Mouse (Mus musculus): ENCODE measurements around the gene Slit3.

The Slit3 gene

DNA sequence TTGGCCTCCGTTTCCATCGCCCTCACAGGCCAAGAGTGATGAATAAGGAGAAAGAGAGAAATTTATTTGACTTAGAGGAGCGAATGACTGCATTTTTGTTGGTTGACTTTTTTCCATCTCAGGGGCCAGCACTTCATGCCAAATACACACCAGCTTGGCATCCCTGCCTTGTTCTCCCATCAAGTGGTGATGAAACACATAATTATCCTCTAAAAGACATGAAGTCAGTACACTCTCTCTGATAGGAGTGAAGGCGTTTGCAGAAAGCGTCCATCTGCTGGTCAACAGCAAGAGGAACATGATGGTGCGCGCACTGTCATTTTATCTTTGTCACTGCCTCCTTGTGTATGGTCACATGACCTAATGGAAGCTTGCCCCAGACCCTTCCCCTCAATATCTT, 75.8 kb downstream of the Slit3 start:
- DNase-seq (ENCODE audit: low read depth, low spot score): peak; percentile 65

DNA sequence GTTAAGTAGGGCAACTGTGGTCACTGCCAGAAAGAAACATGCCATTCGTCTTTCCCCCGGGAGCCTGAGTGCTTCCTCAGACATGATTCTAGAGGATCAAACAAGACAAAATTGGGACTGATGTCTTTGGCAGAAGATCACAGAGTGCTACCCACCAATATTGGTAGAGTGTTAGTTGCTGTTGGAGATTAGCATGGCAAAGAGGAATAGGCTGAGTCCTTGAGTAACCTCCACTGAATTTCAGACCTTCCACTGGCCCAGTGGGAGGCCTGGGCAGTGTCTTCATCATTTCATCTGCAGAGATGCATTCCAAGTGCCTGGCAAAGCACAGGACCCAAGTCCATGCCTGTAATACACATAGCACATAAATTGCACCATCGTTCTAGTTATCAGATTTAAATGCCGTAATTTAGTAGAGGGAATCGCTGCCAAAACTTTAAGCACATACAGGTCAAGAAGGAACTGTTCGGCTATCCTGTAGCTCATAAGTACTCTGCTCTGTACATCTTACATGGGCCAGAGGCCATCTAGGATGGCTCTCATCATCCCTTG, 77.6 kb downstream of the Slit3 start:
- no peak for DNase-seq (ENCODE audit: low read depth, low spot score)

GRCm38 (mm10) chr11:35202332-35202731, 81.3 kb downstream of the Slit3 start:
- DNase-seq (ENCODE audit: low read depth, low spot score): no peak

DNA sequence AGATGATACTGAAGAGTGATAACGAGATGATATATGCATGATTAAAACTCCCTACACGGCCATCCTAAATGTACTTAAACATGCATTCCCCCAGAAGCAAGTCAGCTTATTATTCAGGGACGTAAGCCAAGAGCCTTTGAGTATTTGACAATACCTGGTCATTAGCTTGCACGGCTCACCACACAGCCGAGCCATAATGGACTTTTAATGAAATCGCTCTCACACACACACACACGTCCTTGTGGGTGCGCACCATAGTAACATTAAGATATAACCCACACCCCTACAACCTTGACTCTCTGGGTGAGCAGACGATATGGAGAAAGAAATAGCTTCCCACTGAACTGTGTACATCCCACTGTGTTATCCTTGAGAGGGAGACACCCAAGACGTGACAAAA, 82.6 kb downstream of the Slit3 start:
- no peak for DNase-seq (ENCODE audit: low read depth, low spot score)

GRCm38 (mm10) chr11:35204084-35204483, 83.1 kb downstream of the Slit3 start:
- DNase-seq (ENCODE audit: low read depth, low spot score): no peak

DNA sequence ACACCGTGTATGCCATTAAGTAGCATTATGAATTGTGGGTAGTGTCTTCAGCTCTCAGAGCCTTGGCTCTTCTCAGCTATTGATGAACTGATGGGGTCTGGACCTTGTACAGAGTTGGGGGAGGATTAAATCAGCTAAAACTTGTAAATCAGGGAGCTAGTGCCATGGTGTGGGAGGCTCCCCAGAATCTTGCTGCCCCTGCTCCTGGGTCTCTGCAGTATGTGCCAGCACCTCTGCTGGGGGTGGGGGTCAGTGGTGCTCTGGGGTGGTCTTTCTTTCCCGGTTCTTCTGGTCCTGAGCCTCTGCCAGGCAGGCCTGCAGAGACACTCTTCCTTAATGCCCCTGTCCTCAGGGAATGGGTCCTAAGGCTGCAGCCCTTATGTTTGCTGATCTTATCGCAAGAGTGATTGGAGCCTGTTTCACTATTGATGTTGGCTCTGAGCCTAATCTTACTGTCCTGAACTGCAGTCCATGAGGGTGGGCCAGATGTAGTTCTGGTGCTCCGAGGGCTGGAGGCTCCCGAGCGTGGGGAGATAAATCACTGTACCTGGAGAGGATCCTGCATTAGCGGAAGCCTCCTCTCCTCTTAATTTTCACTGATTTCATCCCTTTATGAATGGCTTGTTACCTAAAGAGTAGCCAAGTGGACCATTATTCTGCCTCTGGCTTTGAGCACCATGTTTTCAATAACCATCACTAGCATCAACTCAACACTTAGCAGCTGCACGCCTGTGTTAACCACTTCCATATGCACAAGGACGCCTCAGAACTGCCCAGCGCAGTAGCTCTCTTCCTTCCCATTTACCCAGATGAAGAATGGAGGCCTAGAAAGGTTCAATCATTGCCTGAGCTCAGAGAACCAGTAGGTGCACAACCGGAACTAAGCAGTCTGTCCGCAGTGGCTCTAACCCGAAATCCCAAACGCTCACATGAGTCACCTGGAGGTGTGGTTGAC, 90.0 kb downstream of the Slit3 start:
- no peak for DNase-seq (ENCODE audit: low read depth, low spot score)

GRCm38 (mm10) chr11:35224025-35224424, 103.0 kb downstream of the Slit3 start:
- DNase-seq (ENCODE audit: low read depth, low spot score): no peak

DNA sequence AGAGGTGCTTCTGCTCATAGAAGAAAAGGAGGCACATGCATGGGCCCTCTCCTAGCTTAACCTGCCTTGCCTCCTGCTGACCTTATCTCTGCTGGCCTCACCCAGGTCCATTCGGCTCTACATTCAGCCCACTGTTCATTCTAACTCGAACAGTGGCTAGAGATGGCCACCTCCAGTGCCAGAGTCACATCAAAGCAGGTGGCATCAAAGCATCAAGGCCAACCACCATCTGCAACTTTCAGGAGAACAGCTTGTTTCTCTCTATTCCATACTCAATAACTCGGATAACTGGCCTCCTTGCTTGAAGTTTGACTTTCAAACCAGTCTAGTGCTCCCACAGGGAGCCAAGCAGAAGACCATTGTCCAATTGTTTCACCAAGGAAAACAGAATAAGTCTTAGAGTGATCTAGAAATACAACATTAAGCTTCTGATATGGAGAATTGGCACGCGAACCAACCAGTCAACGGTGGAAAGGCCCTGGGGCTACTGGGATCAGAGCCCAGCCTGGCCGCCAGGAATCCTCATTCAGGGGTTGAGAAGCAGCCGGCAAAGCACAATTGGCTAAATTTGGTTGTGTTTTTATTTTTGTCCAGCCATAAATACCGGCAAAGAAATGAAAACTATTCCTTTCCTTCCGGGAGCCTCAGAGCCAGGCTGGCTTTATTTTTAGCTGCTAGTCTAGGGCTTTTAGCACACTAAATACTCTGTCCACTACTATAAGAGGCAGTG, 110.5 kb downstream of the Slit3 start:
- peak; percentile 62 for DNase-seq (ENCODE audit: low read depth, low spot score)

GRCm38 (mm10) chr11:35232321-35232720, 111.3 kb downstream of the Slit3 start:
- peak; percentile 87 for DNase-seq (ENCODE audit: low read depth, low spot score)

- no peak for DNase-seq (ENCODE audit: low read depth, low spot score)
These were observed 120.4 kb downstream of the Slit3 start for GRCm38 (mm10) chr11:35241379-35241778.

- DNase-seq (ENCODE audit: low read depth, low spot score): no peak
These were observed 122.6 kb downstream of the Slit3 start for GRCm38 (mm10) chr11:35243597-35243996.

DNA sequence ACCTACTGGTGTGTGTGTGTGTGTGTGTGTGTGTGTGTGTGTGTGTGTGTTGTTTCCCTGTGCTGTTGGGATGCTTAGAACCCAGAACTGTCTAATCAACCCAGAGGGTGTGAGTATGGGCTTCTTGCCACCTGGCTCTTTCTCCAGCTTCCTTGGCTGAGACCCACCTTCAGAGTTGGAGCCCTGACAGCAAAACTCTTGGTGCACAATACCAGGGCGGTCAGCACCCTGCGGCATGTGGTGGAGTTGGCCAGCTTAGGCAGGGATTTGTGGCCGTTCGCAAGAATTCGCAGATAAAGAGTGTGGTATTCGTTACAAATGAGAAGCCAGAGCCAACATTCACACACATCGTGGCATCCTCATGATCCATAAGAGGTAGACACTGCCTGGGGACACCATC, 123.5 kb downstream of the Slit3 start:
- no peak for DNase-seq (ENCODE audit: low read depth, low spot score)

DNA sequence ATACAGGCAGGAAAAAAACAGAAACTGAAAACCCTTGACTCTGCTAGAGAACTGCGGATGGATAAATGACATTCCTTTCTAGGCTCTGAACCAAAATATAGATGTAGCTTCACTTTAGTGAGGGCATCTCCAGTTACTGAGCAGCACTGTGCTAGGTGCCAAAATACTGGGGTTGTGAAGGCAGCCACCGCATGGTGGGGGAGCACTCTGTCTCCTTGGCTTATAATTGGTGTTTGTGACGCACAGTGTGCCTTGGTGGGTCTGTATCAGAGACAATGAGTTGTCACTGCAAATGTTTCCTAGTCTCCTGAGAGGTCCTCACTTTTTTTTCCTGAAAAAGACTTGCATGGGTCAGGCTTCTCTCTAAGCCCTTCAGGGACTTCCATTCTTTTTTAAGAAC, 125.6 kb downstream of the Slit3 start:
- no peak for DNase-seq (ENCODE audit: low read depth, low spot score)

GRCm38 (mm10) chr11:35248088-35248487, 127.1 kb downstream of the Slit3 start:
- peak; percentile 39 for DNase-seq (ENCODE audit: low read depth, low spot score)

- no peak for DNase-seq (ENCODE audit: low read depth, low spot score)
These were observed 129.9 kb downstream of the Slit3 start for GRCm38 (mm10) chr11:35250871-35251418.

- peak; percentile 78 for DNase-seq (ENCODE audit: low read depth, low spot score)
These were observed 130.9 kb downstream of the Slit3 start for GRCm38 (mm10) chr11:35251910-35252309.

DNA sequence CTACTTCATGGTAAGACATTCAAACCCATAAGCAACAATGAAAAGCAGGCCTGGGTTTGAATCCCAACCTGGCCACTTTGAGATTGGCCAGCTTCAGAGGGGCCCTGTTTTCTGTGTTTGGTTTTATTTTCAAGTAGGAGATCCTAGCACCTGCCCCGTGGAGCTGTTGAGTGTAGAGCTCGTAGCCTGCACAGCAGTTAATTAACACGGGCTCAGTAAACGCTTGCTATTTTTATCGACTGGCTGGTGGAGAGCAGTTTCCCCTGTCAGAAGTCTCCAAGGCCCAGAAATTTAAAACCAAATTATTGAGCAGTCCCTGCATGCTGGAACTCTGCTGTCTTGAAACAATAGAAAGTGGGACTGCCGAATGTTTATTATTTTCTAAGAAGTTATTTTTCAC, 136.3 kb downstream of the Slit3 start:
- DNase-seq (ENCODE audit: low read depth, low spot score): no peak

DNA sequence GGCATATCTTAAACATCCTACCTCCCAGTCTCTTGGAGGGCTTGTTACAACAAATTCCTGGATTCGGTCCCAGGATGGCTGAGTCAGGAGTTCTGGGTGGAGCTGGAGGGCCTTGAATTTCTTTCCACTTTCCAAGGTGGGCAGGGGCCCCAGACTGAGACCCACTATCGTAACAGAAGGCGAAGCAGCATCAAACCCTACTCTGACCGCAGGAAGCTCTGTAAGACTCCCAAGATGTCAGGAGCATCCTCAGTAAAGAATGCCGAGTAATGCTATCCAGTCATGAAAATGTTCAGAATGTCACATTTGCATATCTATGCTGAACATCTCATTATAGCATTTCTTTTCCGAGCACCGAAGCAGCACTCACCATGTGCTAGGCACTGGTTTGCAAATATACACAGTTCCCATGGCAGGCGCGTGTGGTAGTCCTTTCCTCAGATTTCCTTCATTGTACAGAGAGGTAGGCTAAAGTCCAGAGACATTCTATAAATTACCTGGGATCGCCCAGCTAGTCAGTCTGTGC, 140.6 kb downstream of the Slit3 start:
- DNase-seq (ENCODE audit: low read depth, low spot score): no peak

GRCm38 (mm10) chr11:35262289-35262941, 141.4 kb downstream of the Slit3 start:
- no peak for DNase-seq (ENCODE audit: low read depth, low spot score)

DNA sequence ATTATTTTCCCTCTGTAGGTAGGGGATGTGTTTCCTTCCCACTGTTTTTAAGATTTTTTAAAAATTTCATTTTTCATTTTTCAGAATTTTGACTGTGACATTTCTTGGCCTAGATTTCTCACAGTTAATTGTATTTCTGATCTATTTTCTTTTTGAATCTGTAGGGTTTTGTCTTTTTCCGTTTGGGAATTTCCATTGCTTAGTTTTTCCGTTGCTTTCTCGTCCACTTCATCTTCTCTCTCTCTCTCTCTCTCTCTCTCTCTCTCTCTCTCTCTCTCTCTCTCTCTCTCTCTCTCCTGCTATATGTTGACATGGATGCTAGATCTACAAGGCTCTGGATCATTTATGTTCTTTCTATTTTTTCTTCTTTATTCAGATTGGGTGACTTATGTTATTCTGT, 143.7 kb downstream of the Slit3 start:
- DNase-seq (ENCODE audit: low read depth, low spot score): no peak

DNA sequence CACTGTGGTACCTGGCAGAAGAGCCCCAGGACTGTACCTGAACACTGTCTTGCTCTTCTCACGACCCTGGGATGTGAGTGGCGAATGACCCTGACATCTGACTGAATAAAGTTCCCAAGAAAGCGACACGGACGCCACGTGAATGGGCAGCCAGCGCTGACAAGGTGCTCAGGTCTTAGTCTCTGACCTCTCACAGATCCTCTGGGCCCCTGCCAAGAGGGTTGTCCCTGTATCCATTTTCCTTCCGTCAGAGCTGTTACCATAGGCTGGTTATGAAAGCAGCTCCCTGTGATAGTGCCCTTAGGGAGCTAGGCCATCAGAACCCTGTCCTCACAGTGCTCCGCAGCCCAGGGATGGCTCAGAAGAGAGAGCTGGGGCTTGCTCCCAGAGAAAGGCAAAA, 149.4 kb downstream of the Slit3 start:
- DNase-seq (ENCODE audit: low read depth, low spot score): no peak
